Mouse (Mus musculus): ENCODE data around the gene Inhbc. TPM values are rescaled to one million over a fixed set of nuclear protein-coding genes. Genes with fewer than 3 reads are reported as not detected.

The Inhbc gene
- total RNA-seq, 2 experiments from 2014 or later, result not detected

DNA sequence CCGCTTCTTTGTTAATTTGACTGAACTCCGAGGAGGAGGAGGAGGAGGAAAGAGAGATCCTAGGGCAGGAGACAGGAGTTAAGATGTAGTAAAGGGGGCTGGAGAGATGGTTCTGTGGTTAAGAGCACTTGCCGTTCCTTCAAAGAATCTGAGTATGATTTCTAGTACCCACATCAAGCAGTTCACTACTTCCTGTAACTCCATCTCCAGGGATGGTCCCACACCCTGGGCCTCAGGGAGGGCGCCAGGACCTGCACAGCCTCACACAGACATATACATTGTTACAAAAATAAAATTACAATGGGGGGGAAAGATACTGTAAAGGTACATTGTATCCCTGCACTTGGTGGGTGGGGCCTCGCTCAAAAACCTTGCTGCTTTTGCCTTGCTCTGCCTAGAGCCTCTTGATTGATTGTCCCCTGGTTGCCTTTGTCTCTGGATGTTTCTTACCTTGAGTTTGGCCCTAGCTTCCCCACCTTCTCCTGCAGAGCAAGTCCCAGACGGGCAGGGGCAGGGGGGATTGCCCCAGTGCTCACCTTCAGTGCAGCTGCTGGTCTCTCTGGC, 32.6 kb downstream of the Inhbc start:
- Histone ChIP-seq H3K4me3 (no peak overlapping the region), H3K27ac (no peak overlapping the region)
- no peak for TF ChIP-seq CTCF (IDR thresholded peaks at IDR 0.05)
- no peak for DNase-seq (ENCODE audit: extremely low spot score in 1 of 2, low spot score in 2 of 2)
- intact Hi-C loops (cut with DNase I), result loop anchor here (2.0 kb wide), 1 partner anchor 199 kb away; no protein-coding TSS in a partner anchor

DNA sequence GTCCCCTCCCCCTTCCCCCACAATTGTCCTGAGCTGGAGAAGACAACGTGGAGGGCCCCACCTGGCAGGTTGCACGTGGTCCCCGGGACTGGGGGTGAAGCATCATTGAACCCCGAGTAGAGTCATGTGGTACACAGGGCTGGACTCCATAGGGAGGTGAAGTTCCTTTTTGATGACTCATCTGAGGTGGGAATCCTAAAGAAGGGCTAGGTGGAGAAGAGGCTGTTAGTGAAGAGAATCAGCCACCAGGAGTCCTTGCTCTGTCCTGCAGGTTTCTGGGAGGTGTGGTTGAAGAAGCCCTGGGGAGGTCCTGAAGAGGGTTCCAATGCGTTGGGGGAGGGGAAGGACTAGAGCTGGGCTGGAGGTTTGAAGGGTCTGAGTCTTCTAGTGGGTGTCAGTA, 33.3 kb downstream of the Inhbc start:
- H3K4me3 ChIP-seq, result no peak overlapping the region
- DNase-seq (ENCODE audit: extremely low spot score in 1 of 2, low spot score in 2 of 2), result no peak
- TF ChIP-seq CTCF (IDR thresholded peaks at IDR 0.05), result no peak
- no peak overlapping the region for H3K27ac ChIP-seq
- intact Hi-C loops (cut with DNase I), result no loop called here

DNA sequence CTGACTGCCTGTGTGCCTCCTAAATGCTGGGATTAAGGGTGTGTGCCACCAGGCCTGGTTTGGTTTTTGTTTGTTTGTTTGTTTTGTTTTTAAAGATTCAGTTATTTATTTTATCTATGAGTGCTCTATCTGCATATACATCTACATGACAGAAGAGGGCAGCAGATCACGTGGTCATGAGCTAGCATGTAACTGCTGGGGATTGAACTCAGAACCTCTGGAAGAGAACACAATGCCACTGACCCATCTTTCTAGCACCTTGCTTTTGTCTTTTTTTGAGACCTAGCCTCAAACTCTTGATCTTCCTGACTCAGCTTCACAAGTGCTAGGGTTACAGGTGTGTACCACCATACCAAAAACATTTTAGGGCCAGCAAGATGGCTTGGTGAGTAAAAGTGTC, 35.0 kb downstream of the Inhbc start:
- intact Hi-C loops (cut with DNase I), result no loop called here
- H3K4me3 ChIP-seq, result no peak overlapping the region
- peak; percentile 27 for TF ChIP-seq CTCF (IDR thresholded peaks at IDR 0.05)
- no peak for DNase-seq (ENCODE audit: extremely low spot score in 1 of 2, low spot score in 2 of 2)
- H3K27ac ChIP-seq, result no peak overlapping the region

DNA sequence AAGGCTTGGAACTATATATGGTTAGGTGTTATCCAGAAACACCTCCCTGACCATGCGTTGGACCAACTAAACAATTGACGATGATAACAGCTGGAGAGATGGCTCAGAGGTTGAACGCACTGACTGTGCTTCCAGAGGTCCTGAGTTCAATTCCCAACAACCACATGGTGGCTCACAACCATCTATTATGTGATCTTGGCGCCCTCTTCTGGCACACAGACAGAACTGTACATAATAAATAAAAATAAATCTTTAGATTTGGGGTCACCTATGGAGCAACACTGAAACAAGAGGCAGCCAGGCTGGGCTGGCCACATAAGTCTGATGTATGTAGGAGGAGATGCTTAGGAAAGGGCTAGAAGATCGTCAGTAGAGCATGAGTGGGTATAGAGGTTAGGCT, 37.1 kb downstream of the Inhbc start:
- no peak overlapping the region for H3K27ac ChIP-seq
- H3K4me3 ChIP-seq, result no peak overlapping the region
- peak; percentile 44 for TF ChIP-seq CTCF (IDR thresholded peaks at IDR 0.05)
- intact Hi-C loops (cut with DNase I), result loop anchor here (5.0 kb wide), 1 partner anchor 191 kb away; no protein-coding TSS in a partner anchor
- no peak for DNase-seq (ENCODE audit: extremely low spot score in 1 of 2, low spot score in 2 of 2)

DNA sequence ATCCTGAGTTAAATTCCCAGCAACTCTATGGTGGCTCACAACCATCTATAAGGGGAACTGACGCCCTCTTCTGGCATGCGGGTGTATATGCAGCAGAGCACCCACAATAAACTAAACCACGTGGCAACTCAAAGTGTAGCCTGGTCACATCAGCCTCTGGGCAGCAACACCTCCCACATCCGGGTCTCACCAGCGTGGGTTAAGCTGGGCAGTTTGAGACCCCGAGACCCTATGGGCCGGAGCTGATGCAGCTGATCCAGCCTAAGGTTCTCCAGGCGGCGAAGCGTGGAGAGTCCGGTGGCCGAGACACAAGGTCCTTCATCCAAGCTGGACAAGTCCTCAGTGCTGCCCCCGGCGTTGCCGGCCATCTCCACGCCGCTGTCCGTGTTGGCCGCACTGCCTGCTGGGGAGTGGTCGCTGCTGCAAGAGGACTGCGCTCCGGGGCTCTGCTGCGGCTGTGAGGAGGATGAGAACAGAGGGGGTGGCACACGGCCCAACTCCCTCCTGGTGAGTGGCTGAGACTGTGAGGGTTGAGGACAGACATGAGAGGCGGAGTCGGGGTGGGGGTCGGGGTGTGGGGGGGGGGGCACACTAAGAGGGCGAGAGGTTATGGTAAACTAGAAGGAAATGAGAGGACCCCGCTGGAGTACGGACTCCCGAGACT, 37.9 kb downstream of the Inhbc start:
- no peak for DNase-seq (ENCODE audit: extremely low spot score in 1 of 2, low spot score in 2 of 2)
- Histone ChIP-seq H3K27ac (no peak overlapping the region), H3K4me3 (no peak overlapping the region)
- intact Hi-C loops (cut with DNase I), result loop anchor here (5.0 kb wide), 1 partner anchor 190 kb away; no protein-coding TSS in a partner anchor
- TF ChIP-seq CTCF (IDR thresholded peaks at IDR 0.05), result peak; percentile 20

DNA sequence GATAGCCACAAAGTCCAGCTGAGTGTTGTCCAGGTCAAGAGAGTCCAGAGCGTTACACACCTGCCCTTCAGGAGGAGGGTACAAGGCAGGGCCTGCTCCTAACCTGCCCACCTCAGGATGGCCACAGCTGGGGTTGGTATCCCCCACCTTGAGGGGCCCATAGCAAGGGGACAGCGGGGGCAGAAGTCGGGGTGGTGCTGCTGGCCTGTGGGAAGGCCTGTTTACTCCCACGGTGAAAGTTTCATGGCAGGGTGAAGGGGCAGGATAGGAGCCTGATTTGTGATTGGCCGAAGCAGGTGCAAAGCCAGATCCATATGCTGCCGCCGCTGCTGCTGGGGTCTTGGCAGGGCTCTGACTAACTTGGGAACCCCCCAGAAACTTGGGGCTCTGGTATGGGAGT, 40.0 kb downstream of the Inhbc start:
- DNase-seq (ENCODE audit: extremely low spot score in 1 of 2, low spot score in 2 of 2), result no peak
- TF ChIP-seq CTCF (IDR thresholded peaks at IDR 0.05), result no peak
- no peak overlapping the region for H3K4me3 ChIP-seq
- no peak overlapping the region for H3K27ac ChIP-seq
- intact Hi-C loops (cut with DNase I), result loop anchor here (5.0 kb wide), 1 partner anchor 188 kb away; no protein-coding TSS in a partner anchor

DNA sequence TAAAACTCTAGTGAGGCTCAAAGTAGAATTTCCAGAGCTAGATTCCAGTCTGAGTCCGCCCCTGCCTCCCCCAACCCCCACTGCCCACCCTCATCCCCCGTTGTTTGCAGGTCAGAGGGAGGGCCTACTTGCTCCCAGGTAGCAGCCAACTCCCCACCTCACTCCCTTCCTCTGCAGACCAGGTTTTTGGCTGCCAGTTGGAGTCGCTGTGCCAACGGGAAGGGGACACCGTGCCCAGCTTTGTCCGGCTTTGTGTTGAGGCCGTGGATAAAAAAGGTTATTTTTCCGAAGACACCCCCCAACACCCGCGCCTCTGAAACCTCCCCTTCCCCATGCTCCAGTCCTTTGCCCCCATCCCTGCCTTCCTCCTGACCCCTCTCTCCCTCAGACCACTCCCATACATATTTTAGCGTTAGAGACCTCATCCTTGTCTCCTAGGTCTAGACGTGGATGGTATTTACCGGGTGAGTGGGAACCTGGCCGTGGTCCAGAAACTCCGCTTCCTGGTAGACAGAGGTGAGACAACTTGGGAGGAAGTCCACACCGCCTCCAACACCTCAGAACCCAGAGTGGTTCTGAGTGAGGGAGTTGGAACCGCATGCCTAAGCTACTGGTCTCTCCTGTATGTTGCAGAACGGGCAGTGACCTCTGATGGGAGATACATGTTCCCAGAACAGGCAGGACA, 42.6 kb downstream of the Inhbc start:
- intact Hi-C loops (cut with DNase I), result loop anchor here (2.0 kb wide), 1 partner anchor 13 kb away; no protein-coding TSS in a partner anchor
- no peak overlapping the region for H3K4me3 ChIP-seq
- H3K27ac ChIP-seq, result no peak overlapping the region
- DNase-seq (ENCODE audit: extremely low spot score in 1 of 2, low spot score in 2 of 2), result no peak
- no peak for TF ChIP-seq CTCF (IDR thresholded peaks at IDR 0.05)

DNA sequence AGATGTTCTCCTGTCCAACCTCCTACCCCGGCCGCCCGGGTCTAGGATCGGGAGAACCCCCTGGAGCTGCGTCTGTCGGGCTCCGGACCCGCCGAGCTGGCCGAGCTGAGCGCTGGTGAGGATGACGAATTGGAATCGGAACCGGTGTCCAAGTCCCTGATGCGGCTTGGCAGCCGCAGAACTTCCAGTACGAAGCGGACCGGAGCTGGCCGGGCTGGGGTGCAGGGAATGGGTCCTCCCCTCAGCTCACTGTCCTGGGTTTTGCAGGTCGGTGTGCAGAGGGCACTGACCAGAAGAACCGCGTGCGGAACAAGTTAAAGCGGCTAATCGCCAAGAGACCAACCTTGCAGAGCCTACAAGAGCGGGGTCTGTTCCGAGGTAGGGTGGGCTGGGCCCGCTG, 43.4 kb downstream of the Inhbc start:
- no peak for TF ChIP-seq CTCF (IDR thresholded peaks at IDR 0.05)
- intact Hi-C loops (cut with DNase I), result no loop called here
- DNase-seq (ENCODE audit: extremely low spot score in 1 of 2, low spot score in 2 of 2), result no peak
- Histone ChIP-seq H3K27ac (no peak overlapping the region), H3K4me3 (peak overlapping the region; percentile 41)

DNA sequence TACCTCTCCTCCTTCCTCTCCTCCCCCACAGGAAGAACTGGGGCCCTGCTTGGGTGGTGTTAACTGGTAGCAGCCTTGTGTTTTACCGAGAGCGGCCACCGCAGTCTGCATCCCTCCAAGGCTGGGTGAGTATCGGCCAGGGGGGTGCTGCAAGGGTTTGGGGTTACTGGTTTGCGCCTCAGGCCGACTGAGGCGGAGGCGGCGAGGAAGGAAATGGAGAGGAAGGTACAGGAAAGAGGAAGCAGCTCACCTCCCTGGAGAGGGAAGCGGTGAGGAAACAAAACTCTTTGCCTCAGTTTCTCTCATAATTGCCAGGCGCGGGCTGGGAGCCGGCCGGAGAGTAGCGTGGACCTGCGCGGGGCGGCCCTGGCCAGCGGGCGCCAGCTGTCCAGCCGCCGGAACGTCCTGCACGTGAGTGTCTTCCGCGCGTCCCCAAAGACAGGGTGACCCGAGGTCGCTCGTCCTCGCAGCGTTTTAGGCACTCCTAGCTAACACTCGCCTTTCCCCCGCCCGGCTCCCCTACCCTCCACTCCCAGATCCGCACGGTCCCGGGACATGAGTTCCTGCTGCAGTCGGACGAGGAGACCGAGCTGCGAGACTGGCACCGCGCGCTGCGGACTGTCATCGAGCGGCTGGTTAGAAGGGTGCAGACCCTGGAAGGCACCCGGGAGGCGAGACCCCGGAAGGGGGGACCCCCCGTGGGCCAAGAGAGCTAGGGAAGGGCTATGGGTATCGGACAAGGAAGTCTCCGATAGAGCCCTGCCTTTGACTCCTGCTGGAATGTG, 44.0 kb downstream of the Inhbc start:
- no peak for TF ChIP-seq CTCF (IDR thresholded peaks at IDR 0.05)
- Histone ChIP-seq H3K27ac (no peak overlapping the region), H3K4me3 (peak overlapping the region; percentile 41)
- DNase-seq (ENCODE audit: extremely low spot score in 1 of 2, low spot score in 2 of 2), result no peak
- intact Hi-C loops (cut with DNase I), result no loop called here

DNA sequence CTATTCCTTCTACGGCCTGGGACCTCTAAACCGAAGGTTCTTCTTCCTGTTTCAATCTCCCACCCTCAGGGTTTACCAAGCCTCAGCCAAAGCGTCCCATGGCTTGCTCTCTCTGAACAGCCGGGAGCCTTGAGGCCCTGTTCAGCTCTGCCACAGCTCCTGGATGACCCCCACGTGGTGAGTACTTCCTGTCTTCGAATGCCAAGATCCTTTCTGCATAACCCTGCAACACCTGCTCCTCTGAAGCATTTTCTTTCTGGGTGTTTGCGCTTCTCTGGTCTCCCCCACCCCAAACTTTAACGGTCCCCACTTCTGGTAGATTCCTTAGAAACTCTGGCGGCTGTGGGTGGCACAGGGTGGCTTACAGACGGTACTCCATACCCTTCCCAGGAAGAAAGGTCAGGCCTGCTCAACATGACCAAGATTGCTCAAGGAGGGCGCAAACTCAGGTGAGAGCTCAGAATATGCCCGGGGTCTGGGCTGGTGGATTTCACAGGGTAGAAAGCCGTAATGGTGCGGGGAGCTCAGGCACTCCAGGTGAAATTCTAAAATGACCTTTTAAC, 44.7 kb downstream of the Inhbc start:
- Histone ChIP-seq H3K4me3 (no peak overlapping the region), H3K27ac (no peak overlapping the region)
- no peak for TF ChIP-seq CTCF (IDR thresholded peaks at IDR 0.05)
- intact Hi-C loops (cut with DNase I), result no loop called here
- DNase-seq (ENCODE audit: extremely low spot score in 1 of 2, low spot score in 2 of 2), result no peak

DNA sequence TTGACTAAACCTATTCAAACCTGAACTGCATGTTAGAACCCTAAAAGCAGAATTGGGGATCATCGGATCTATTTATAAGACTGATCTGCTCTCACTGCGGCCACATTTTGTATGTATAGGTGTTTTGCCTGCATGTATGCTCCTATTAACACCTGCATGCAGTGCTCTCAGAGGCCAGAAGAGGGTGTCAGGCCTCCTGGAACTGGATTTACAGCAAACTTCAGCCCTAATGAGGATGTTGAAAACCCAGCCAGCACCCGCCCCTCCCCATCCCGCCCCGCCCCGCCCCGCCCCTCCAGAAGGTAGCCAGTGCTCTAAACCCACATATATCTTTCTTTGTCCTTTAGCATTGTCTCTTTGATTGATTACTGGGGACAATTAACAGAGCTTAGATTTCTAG, 45.7 kb downstream of the Inhbc start:
- TF ChIP-seq CTCF (IDR thresholded peaks at IDR 0.05), result peak; percentile 45
- DNase-seq (ENCODE audit: extremely low spot score in 1 of 2, low spot score in 2 of 2), result no peak
- no peak overlapping the region for H3K27ac ChIP-seq
- H3K4me3 ChIP-seq, result no peak overlapping the region
- intact Hi-C loops (cut with DNase I), result no loop called here

Data from left cerebral cortex, adult 2 months (tissue).